Mouse (Mus musculus) macrophage (primary cell): ENCODE data around the gene Akap9. TPM values are rescaled to one million over a fixed set of nuclear protein-coding genes. Genes with fewer than 3 reads are reported as not detected.
"Not testable (repeated sequence)": the region's sequence is repeated elsewhere in the genome, so short reads cannot be mapped to it uniquely, and the experiment has no call there.

ENCODE experiments used
- H3K27ac ChIP-seq: fragments of 350-480 bp; formaldehyde crosslinking; 2 replicates; pipeline ENCODE4 v1.9.0; 2021
- H3K36me3 ChIP-seq: fragments of 350-480 bp; formaldehyde crosslinking; 2 replicates; pipeline ENCODE4 v1.9.0; 2021; ENCODE audit errors: inconsistent target
- H3K4me3 ChIP-seq: fragments of 350-480 bp; formaldehyde crosslinking; 2 replicates; pipeline ENCODE4 v1.9.0; 2021; ENCODE audit errors: inconsistent target
- H3K79me2 ChIP-seq: fragments of 350-480 bp; formaldehyde crosslinking; 2 replicates; pipeline ENCODE4 v1.9.0; 2021; ENCODE audit errors: inconsistent target
- WGBS: methylation state at CpG from one replicate; pipeline ENCODE4 v1.1.7; 2026; ENCODE audit warnings: inconsistent platforms; ENCODE audit not compliant: missing documents; 5-methylcytosine and 5-hydroxymethylcytosine counted together
- polyA plus RNA-seq: library from polyadenylated mRNA; stranded (reverse); fragments of 250-400 nt; gene quantifications from 3 replicates; pipeline ENCODE4 v1.2.4, GENCODE M21; 2018; ENCODE audit warnings: inconsistent platforms

Gene Akap9
- polyA plus RNA-seq, 1 experiment from 2014 or later, result 22.6 TPM

GRCm38 (mm10) chr5:3938905-3939304 lies 11.1 kb downstream of the Akap9 start:
- 91% methylated on average over 3 of the region's 3 CpGs for WGBS
- Histone ChIP-seq H3K79me2 (peaks cover 74% of the 10 kb centered on the region), H3K36me3 (no peaks in the 10 kb centered on the region), H3K27ac (no peak overlapping the region), H3K4me3 (no peak overlapping the region)

- Histone ChIP-seq H3K36me3 (no peaks in the 10 kb centered on the region), H3K79me2 (peaks cover 74% of the 10 kb centered on the region), H3K4me3 (no peak overlapping the region), H3K27ac (no peak overlapping the region)
- 93% methylated on average over 4 of the region's 5 CpGs for WGBS
Observed at GRCm38 (mm10) chr5:3939335-3939734, 11.5 kb downstream of the Akap9 start.

GRCm38 (mm10) chr5:3941240-3941639 lies 13.4 kb downstream of the Akap9 start:
- Histone ChIP-seq H3K36me3 (no peaks in the 10 kb centered on the region), H3K79me2 (peaks cover 61% of the 10 kb centered on the region; the same call in 1 of the 2 replicates), H3K4me3 (no peak overlapping the region), H3K27ac (no peak overlapping the region)
- 89% methylated on average over 2 of the region's 2 CpGs for WGBS

GRCm38 (mm10) chr5:3943169-3943568 lies 15.3 kb downstream of the Akap9 start:
- not testable (repeated sequence) for H3K27ac ChIP-seq, H3K36me3 ChIP-seq, H3K4me3 ChIP-seq
- WGBS, result 93% methylated on average over 4 of the region's 4 CpGs
- H3K79me2 ChIP-seq, result peaks cover 63% of the 10 kb centered on the region; the same call in 1 of the 2 replicates

- no peak overlapping the region for H3K4me3 ChIP-seq
- H3K79me2 ChIP-seq, result no peaks in the 10 kb centered on the region
- peaks cover 25% of the 10 kb centered on the region for H3K36me3 ChIP-seq
- WGBS, result 97% methylated on average over 6 of the region's 6 CpGs
- H3K27ac ChIP-seq, result no peak overlapping the region
Observed at GRCm38 (mm10) chr5:3952498-3952897, 24.6 kb downstream of the Akap9 start.

DNA sequence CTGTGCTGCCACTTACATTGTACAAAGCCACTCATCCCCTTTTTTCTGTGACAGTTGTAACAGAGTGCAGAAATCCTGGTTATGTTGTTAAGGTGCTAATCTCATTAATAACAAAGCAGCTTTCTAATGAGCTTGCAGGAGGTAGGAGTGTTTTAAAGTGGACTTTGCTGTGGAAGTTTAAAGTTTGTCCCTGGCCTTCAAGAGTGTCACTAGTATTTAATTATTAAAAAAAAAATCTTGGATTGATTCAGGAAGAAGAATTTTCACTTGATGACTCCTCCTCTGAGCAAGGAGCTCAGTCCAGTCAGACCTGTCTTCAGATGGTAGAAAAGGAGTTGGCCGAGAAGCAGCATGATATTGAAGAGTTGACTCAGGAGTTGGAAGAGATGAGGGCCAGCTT lies 26.7 kb downstream of the Akap9 start:
- no peak overlapping the region for H3K4me3 ChIP-seq
- WGBS, result 80% methylated on average over 1 of the region's 1 CpGs
- no peak overlapping the region for H3K27ac ChIP-seq
- H3K79me2 ChIP-seq, result no peaks in the 10 kb centered on the region
- peaks cover 24% of the 10 kb centered on the region for H3K36me3 ChIP-seq

DNA sequence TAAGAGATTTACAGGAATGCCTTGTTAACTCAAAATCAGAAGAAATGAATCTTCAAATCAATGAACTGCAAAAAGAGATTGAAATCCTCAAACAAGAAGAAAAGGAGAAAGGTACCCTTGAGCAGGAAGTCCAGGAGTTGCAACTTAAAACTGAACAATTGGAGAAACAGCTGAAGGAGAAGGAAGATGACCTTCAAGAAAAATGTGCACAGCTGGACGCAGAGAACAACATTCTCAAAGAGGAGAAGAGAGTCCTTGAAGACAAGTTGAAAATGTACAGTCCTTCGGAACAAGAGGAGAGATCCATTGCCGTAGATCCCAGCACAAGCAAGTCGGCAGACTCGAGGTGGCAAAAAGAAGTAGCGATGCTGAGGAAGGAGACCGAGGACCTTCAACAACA lies 33.4 kb downstream of the Akap9 start:
- Histone ChIP-seq H3K27ac (no peak overlapping the region), H3K4me3 (no peak overlapping the region), H3K36me3 (peaks cover 28% of the 10 kb centered on the region), H3K79me2 (no peaks in the 10 kb centered on the region)
- WGBS, result 98% methylated on average over 7 of the region's 7 CpGs

- Histone ChIP-seq H3K79me2 (no peaks in the 10 kb centered on the region), H3K27ac (no peak overlapping the region), H3K4me3 (no peak overlapping the region), H3K36me3 (0 out of 2 replicates have a peak, but pooled peaks cover 6% of the 10 kb centered on the region)
- WGBS, result 71% methylated on average over 9 of the region's 9 CpGs
Observed at GRCm38 (mm10) chr5:3968415-3968814, 40.6 kb downstream of the Akap9 start.

DNA sequence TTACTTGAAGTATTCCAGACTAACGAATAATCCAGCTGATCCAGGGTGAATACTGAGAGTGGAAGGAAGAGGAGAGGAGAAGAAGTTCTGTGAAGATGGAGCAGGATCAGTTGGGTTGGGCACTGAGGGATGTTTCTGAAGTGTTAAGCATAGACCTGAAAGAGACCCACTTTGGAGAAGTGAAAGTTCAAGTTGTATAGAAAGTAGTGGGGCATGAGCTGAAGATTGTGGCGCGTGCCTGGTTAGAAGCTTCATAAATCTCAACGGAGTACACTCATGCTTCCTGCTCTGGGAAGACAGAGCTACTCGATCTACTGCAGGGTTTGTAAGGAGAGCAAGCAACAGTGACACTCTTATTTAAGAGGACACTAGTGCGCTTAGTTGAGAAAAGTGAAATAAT lies 41.3 kb downstream of the Akap9 start:
- H3K4me3 ChIP-seq, result no peak overlapping the region
- H3K27ac ChIP-seq, result no peak overlapping the region
- H3K36me3 ChIP-seq, result 0 out of 2 replicates have a peak, but pooled peaks cover 6% of the 10 kb centered on the region
- no peaks in the 10 kb centered on the region for H3K79me2 ChIP-seq
- 71% methylated on average over 6 of the region's 6 CpGs for WGBS

GRCm38 (mm10) chr5:3970936-3971335 lies 43.1 kb downstream of the Akap9 start:
- Histone ChIP-seq H3K36me3 (peaks cover 6% of the 10 kb centered on the region; the same call in 1 of the 2 replicates), H3K4me3 (no peak overlapping the region), H3K79me2 (no peaks in the 10 kb centered on the region), H3K27ac (no peak overlapping the region)
- WGBS, result 96% methylated on average over 2 of the region's 2 CpGs

DNA sequence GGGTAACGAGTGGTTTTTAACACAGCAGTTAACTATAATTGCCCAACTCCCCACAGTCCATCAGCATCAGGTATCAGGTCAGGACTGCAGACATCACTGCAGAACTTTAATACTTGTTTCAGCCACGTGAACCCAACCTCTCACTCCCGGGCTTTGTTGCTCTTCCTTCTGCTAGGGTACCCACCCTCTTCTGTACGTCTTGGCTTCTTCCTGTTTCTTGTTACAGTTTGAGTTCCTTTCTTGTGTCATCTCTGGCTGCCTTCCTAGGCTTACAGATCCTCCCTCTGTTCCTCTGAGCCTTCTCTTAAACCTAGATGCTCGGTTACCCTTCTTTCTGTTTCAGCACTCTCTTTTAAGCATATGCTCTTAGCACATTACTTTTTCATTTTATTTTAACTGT lies 45.9 kb downstream of the Akap9 start:
- Histone ChIP-seq H3K4me3 (no peak overlapping the region), H3K36me3 (peaks cover 6% of the 10 kb centered on the region; the same call in 1 of the 2 replicates), H3K79me2 (no peaks in the 10 kb centered on the region), H3K27ac (no peak overlapping the region)
- 53% methylated on average over 5 of the region's 5 CpGs for WGBS

DNA sequence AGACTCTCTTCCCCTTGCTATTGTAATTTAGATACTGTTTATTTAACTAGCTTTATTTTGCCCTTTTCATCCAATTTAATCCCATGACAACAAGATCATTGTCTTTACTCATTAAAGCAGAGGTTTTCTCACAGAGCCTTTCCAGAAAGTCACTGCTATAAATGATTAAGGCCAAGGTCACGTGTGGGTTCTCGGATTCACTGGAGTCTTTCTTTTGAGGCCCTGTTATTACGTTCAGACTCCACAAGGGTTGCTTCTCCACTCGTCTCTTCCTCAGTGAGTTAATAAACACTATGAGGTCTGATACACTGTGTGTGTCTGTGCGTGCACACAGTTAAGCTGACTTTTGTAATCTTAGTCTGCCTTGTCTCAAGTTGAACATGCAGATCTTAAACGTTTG lies 47.0 kb downstream of the Akap9 start:
- no peak overlapping the region for H3K27ac ChIP-seq
- H3K79me2 ChIP-seq, result no peaks in the 10 kb centered on the region
- 93% methylated on average over 6 of the region's 6 CpGs for WGBS
- H3K4me3 ChIP-seq, result no peak overlapping the region
- peaks cover 6% of the 10 kb centered on the region; the same call in 1 of the 2 replicates for H3K36me3 ChIP-seq

- WGBS, result 95% methylated on average over 7 of the region's 8 CpGs
- Histone ChIP-seq H3K79me2 (no peaks in the 10 kb centered on the region), H3K36me3 (peaks cover 6% of the 10 kb centered on the region; the same call in 1 of the 2 replicates), H3K27ac (no peak overlapping the region), H3K4me3 (no peak overlapping the region)
Observed at GRCm38 (mm10) chr5:3976111-3976510, 48.3 kb downstream of the Akap9 start.

GRCm38 (mm10) chr5:3977904-3978303 lies 50.0 kb downstream of the Akap9 start:
- Histone ChIP-seq H3K36me3 (peaks cover 2% of the 10 kb centered on the region; the same call in 1 of the 2 replicates), H3K4me3 (no peak overlapping the region), H3K79me2 (no peaks in the 10 kb centered on the region), H3K27ac (no peak overlapping the region)
- 92% methylated on average over 4 of the region's 4 CpGs for WGBS

- Histone ChIP-seq H3K36me3 (0 out of 2 replicates have a peak, but pooled peaks cover 7% of the 10 kb centered on the region), H3K4me3 (no peak overlapping the region), H3K79me2 (no peaks in the 10 kb centered on the region), H3K27ac (no peak overlapping the region)
- WGBS, result 58% methylated on average over 1 of the region's 1 CpGs
Observed at GRCm38 (mm10) chr5:3989608-3990007, 61.8 kb downstream of the Akap9 start.

- 100% methylated on average over 1 of the region's 1 CpGs for WGBS
Observed at GRCm38 (mm10) chr5:3990499-3990898, 62.6 kb downstream of the Akap9 start.

More at GRCm38 (mm10) chr5:3990499-3990898, 62.6 kb downstream of the Akap9 start:
- Histone ChIP-seq H3K36me3 (0 out of 2 replicates have a peak, but pooled peaks cover 7% of the 10 kb centered on the region), H3K27ac (no peak overlapping the region), H3K4me3 (no peak overlapping the region), H3K79me2 (no peaks in the 10 kb centered on the region)
